11 mouse cellular contexts compared by ENCODE assay signal in genomic region chr6:136549606-136550005, GRCm38 (mm10). TPM values are rescaled to one million over a fixed set of nuclear protein-coding genes. Genes with fewer than 3 reads are reported as not detected.
DNase-seq lines count a peak whose midpoint lies in the region; ATAC-seq and TF ChIP-seq lines count a peak whose summit lies in the region.
"Had no signal": no experiment of that assay in that cellular context is flagged by ENCODE, and none has a peak within 500 bp of the region (broad histone marks: within the 10 kb centered on the region; RNA-seq: fewer than 3 reads in every experiment).

No protein-coding gene starts in this region.

- no peak for DNase-seq in embryonic facial prominence, embryonic 14.5 days (ENCODE audit: low spot score)
- no peak for DNase-seq in embryonic facial prominence, embryonic 10.5 days (ENCODE audit: low spot score)
- no peak for DNase-seq in midbrain, embryonic 10.5 days (ENCODE audit: low spot score)
- no peak for DNase-seq in stomach, postnatal 0 days (ENCODE audit: low spot score)
- DNase-seq in spleen, postnatal 14 days (ENCODE audit: low spot score in 2 of 2), result no peak
- DNase-seq in thymus, postnatal 25 days, result no peak
- DNase-seq: lung, postnatal 14 days; right cerebral cortex, postnatal 25 days had no signal

- H3K4me1 ChIP-seq in embryonic facial prominence, embryonic 14.5 days (ENCODE audit: control insufficient read depth, insufficient read depth, low read length), result peaks cover 28% of the 10 kb centered on the region
- peaks cover 20% of the 10 kb centered on the region for H3K4me1 ChIP-seq in embryonic facial prominence, embryonic 10.5 days
- peaks cover 42% of the 10 kb centered on the region for H3K4me1 ChIP-seq in midbrain, embryonic 13.5 days (replicated peaks)
- H3K4me1 ChIP-seq in midbrain, embryonic 10.5 days, result peaks cover 45% of the 10 kb centered on the region
- H3K4me1 ChIP-seq in limb, embryonic 13.5 days, result peaks cover 30% of the 10 kb centered on the region
- no peaks in the 10 kb centered on the region for H3K4me1 ChIP-seq in stomach, postnatal 0 days (replicated peaks; ENCODE audit: control insufficient read depth, insufficient read depth)

- H3K27me3 ChIP-seq in embryonic facial prominence, embryonic 14.5 days (replicated peaks; ENCODE audit: control insufficient read depth, insufficient read depth, low read length), result no peaks in the 10 kb centered on the region
- H3K27me3 ChIP-seq in embryonic facial prominence, embryonic 10.5 days (replicated peaks; ENCODE audit: low read depth, poor library complexity, severe bottlenecking), result no peaks in the 10 kb centered on the region
- H3K27me3 ChIP-seq in midbrain, embryonic 13.5 days, result no peaks in the 10 kb centered on the region
- no peaks in the 10 kb centered on the region for H3K27me3 ChIP-seq in midbrain, embryonic 10.5 days (ENCODE audit: low read depth, poor library complexity, severe bottlenecking)
- no peaks in the 10 kb centered on the region for H3K27me3 ChIP-seq in limb, embryonic 13.5 days
- H3K27me3 ChIP-seq in stomach, postnatal 0 days (ENCODE audit: control insufficient read depth, insufficient read depth, low read length), result no peaks in the 10 kb centered on the region
- H3K27me3 ChIP-seq: limb, embryonic 12.5 days had no signal

- H3K4me2 ChIP-seq in embryonic facial prominence, embryonic 14.5 days (ENCODE audit: low read depth, low read length), result no peak overlapping the region
- no peak overlapping the region for H3K4me2 ChIP-seq in midbrain, embryonic 13.5 days (replicated peaks)
- no peak overlapping the region for H3K4me2 ChIP-seq in limb, embryonic 13.5 days (replicated peaks)
- no peak overlapping the region for H3K4me2 ChIP-seq in stomach, postnatal 0 days (replicated peaks; ENCODE audit: low read depth)
- H3K4me2 ChIP-seq: limb, embryonic 12.5 days had no signal

- ATAC-seq in embryonic facial prominence, embryonic 14.5 days (ENCODE audit: low read depth), result no peak
- no peak for ATAC-seq in midbrain, embryonic 13.5 days
- no peak for ATAC-seq in limb, embryonic 13.5 days (ENCODE audit: low FRiP score, low read depth)
- no peak for ATAC-seq in stomach, postnatal 0 days (ENCODE audit: low FRiP score, low TSS enrichment)

- WGBS in embryonic facial prominence, embryonic 14.5 days, result 63% methylated on average over 3 of the region's 3 CpGs
- 83% methylated on average over 3 of the region's 3 CpGs for WGBS in embryonic facial prominence, embryonic 10.5 days
- 86% methylated on average over 3 of the region's 3 CpGs for WGBS in midbrain, embryonic 13.5 days
- 86% methylated on average over 3 of the region's 3 CpGs for WGBS in midbrain, embryonic 10.5 days
- WGBS in limb, embryonic 13.5 days, result 68% methylated on average over 3 of the region's 3 CpGs
- WGBS in stomach, postnatal 0 days, result 40% methylated on average over 3 of the region's 3 CpGs

- no peak for TF ChIP-seq EP300 in stomach, postnatal 0 days (optimal IDR thresholded peaks at IDR 0.05)

- peak overlapping the region; percentile 39; the same call in 1 of the 2 replicates for H3K27ac ChIP-seq in embryonic facial prominence, embryonic 14.5 days (replicated peaks; ENCODE audit: low read depth, low read length)
- H3K27ac ChIP-seq in embryonic facial prominence, embryonic 10.5 days (replicated peaks), result no peak overlapping the region
- H3K27ac ChIP-seq in midbrain, embryonic 13.5 days, result peak overlapping the region; percentile 62; the same call in 1 of the 2 replicates
- no peak overlapping the region; the same call in 1 of the 2 replicates for H3K27ac ChIP-seq in midbrain, embryonic 10.5 days (replicated peaks)
- peak overlapping the region; percentile 52 for H3K27ac ChIP-seq in limb, embryonic 13.5 days
- H3K27ac ChIP-seq in stomach, postnatal 0 days (replicated peaks), result peak overlapping the region; percentile 35; the same call in 1 of the 2 replicates

- no peak for TF ChIP-seq CTCF in stomach, postnatal 0 days (IDR thresholded peaks at IDR 0.05; ENCODE audit: low read depth)

- H3K9ac ChIP-seq in embryonic facial prominence, embryonic 14.5 days (ENCODE audit: low read depth, low read length), result no peak overlapping the region
- no peak overlapping the region for H3K9ac ChIP-seq in midbrain, embryonic 13.5 days (replicated peaks)
- no peak overlapping the region for H3K9ac ChIP-seq in limb, embryonic 13.5 days
- no peak overlapping the region for H3K9ac ChIP-seq in stomach, postnatal 0 days (ENCODE audit: low read length)
- H3K9ac ChIP-seq: limb, embryonic 12.5 days had no signal

- H3K36me3 ChIP-seq in embryonic facial prominence, embryonic 14.5 days (ENCODE audit: control insufficient read depth, insufficient read depth, low read length), result no peaks in the 10 kb centered on the region
- H3K36me3 ChIP-seq in embryonic facial prominence, embryonic 10.5 days (replicated peaks), result no peaks in the 10 kb centered on the region
- no peaks in the 10 kb centered on the region for H3K36me3 ChIP-seq in midbrain, embryonic 13.5 days
- H3K36me3 ChIP-seq in midbrain, embryonic 10.5 days, result no peaks in the 10 kb centered on the region; the same call in 1 of the 2 replicates
- H3K36me3 ChIP-seq in limb, embryonic 13.5 days, result no peaks in the 10 kb centered on the region
- no peaks in the 10 kb centered on the region for H3K36me3 ChIP-seq in stomach, postnatal 0 days (ENCODE audit: control insufficient read depth, insufficient read depth, low read length)
- H3K36me3 ChIP-seq: limb, embryonic 12.5 days had no signal

- no peaks in the 10 kb centered on the region for H3K9me3 ChIP-seq in embryonic facial prominence, embryonic 14.5 days (ENCODE audit: control insufficient read depth, low read length)
- no peaks in the 10 kb centered on the region for H3K9me3 ChIP-seq in embryonic facial prominence, embryonic 10.5 days
- no peaks in the 10 kb centered on the region for H3K9me3 ChIP-seq in midbrain, embryonic 13.5 days
- no peaks in the 10 kb centered on the region for H3K9me3 ChIP-seq in midbrain, embryonic 10.5 days (replicated peaks)
- H3K9me3 ChIP-seq in limb, embryonic 13.5 days, result no peaks in the 10 kb centered on the region
- no peaks in the 10 kb centered on the region for H3K9me3 ChIP-seq in stomach, postnatal 0 days (ENCODE audit: control insufficient read depth, low read length)
- H3K9me3 ChIP-seq: limb, embryonic 12.5 days had no signal

- H3K4me3 ChIP-seq in embryonic facial prominence, embryonic 14.5 days (ENCODE audit: low read depth, low read length), result no peak overlapping the region
- no peak overlapping the region for H3K4me3 ChIP-seq in embryonic facial prominence, embryonic 10.5 days
- H3K4me3 ChIP-seq in midbrain, embryonic 13.5 days (replicated peaks), result no peak overlapping the region
- H3K4me3 ChIP-seq in midbrain, embryonic 10.5 days, result no peak overlapping the region
- no peak overlapping the region for H3K4me3 ChIP-seq in limb, embryonic 13.5 days
- no peak overlapping the region for H3K4me3 ChIP-seq in stomach, postnatal 0 days (ENCODE audit: low read depth, low read length)
- H3K4me3 ChIP-seq: limb, embryonic 12.5 days had no signal

RNA-seq across cellular contexts. Expression of gene Atf7ip, which starts 43.6 kb away (rescaled TPM):
- polyA plus RNA-seq in embryonic facial prominence, embryonic 14.5 days (2014; fragmentation: Nextera tagmentation; extraction: Ambion mirVana), result 33.5 and 33.9 TPM in 2 replicates
- 48.0 and 50.9 TPM in 2 replicates for polyA plus RNA-seq in embryonic facial prominence, embryonic 10.5 days (2016; fragmentation: Nextera tagmentation; extraction: Ambion mirVana)
- 48.5 and 49.9 TPM in 2 replicates for polyA plus RNA-seq in midbrain, embryonic 13.5 days (2015; fragmentation: Nextera tagmentation; extraction: Ambion mirVana)
- 37.4 and 45.7 TPM in 2 replicates for polyA plus RNA-seq in midbrain, embryonic 10.5 days (2016; fragmentation: Nextera tagmentation; extraction: Ambion mirVana)
- 40.4 and 42.2 TPM in 2 replicates for polyA plus RNA-seq in limb, embryonic 13.5 days (2015; fragmentation: Nextera tagmentation; extraction: Ambion mirVana)
- polyA plus RNA-seq in stomach, postnatal 0 days (2015; fragmentation: Nextera tagmentation; extraction: Ambion mirVana), result 8.4 and 9.5 TPM in 2 replicates

Comparison
In these comparisons a context has a peak if more than half of its experiments do, and no peak if none do; other contexts are left out.
1. H3K27ac ChIP-seq: peak in embryonic facial prominence, embryonic 14.5 days (single experiment), midbrain, embryonic 13.5 days (single experiment), limb, embryonic 13.5 days (single experiment) and stomach, postnatal 0 days (single experiment); none in embryonic facial prominence, embryonic 10.5 days (single experiment) and midbrain, embryonic 10.5 days (single experiment).